Mouse (Mus musculus): Measurements from ENCODE around the gene Crp.

The Crp gene

GRCm38 (mm10) chr1:172697844-172698243 is at the start of gene Crp:
Crp (plus strand) TSS chr1:172698055.
- in situ Hi-C loops (cut with MboI; ENCODE audit: low pct_unique_long_range_greater_than_20kb in 1 of 2, low sequenced_read_pairs in 2 of 2, unreplicated experiment in 1 of 2): no loop called here

GRCm38 (mm10) chr1:172649396-172649795 is 48.5 kb upstream of the Crp start:
- in situ Hi-C loops (cut with MboI; ENCODE audit: low pct_unique_long_range_greater_than_20kb in 1 of 2, low sequenced_read_pairs in 2 of 2, unreplicated experiment in 1 of 2): loop anchor here in 1 of 2 experiments (25.0 kb wide), 1 partner anchor 237 kb away; no protein-coding TSS in a partner anchor

GRCm38 (mm10) chr1:172650519-172651287 is 47.2 kb upstream of the Crp start:
- in situ Hi-C loops (cut with MboI; ENCODE audit: low pct_unique_long_range_greater_than_20kb in 1 of 2, low sequenced_read_pairs in 2 of 2, unreplicated experiment in 1 of 2): loop anchor here in 1 of 2 experiments (10.0 kb wide), 1 partner anchor 54 kb away; no protein-coding TSS in a partner anchor

GRCm38 (mm10) chr1:172651288-172651987 is 46.4 kb upstream of the Crp start:
- in situ Hi-C loops (cut with MboI; ENCODE audit: low pct_unique_long_range_greater_than_20kb in 1 of 2, low sequenced_read_pairs in 2 of 2, unreplicated experiment in 1 of 2): loop anchor here in 1 of 2 experiments (10.0 kb wide), 1 partner anchor 53 kb away; no protein-coding TSS in a partner anchor

- in situ Hi-C loops (cut with MboI; ENCODE audit: low pct_unique_long_range_greater_than_20kb in 1 of 2, low sequenced_read_pairs in 2 of 2, unreplicated experiment in 1 of 2): loop anchor here in 1 of 2 experiments (10.0 kb wide), 1 partner anchor 53 kb away; no protein-coding TSS in a partner anchor
These were observed 45.7 kb upstream of the Crp start for GRCm38 (mm10) chr1:172652040-172652662.

- in situ Hi-C loops (cut with MboI; ENCODE audit: low pct_unique_long_range_greater_than_20kb in 1 of 2, low sequenced_read_pairs in 2 of 2, unreplicated experiment in 1 of 2): loop anchor here in 1 of 2 experiments (10.0 kb wide), 1 partner anchor 51 kb away; no protein-coding TSS in a partner anchor
These were observed 44.0 kb upstream of the Crp start for GRCm38 (mm10) chr1:172653900-172654299.

GRCm38 (mm10) chr1:172657266-172657665 is 40.6 kb upstream of the Crp start:
- in situ Hi-C loops (cut with MboI; ENCODE audit: low pct_unique_long_range_greater_than_20kb in 1 of 2, low sequenced_read_pairs in 2 of 2, unreplicated experiment in 1 of 2): loop anchor here in 1 of 2 experiments (10.0 kb wide), 1 partner anchor 48 kb away; no protein-coding TSS in a partner anchor

- in situ Hi-C loops (cut with MboI; ENCODE audit: low pct_unique_long_range_greater_than_20kb in 1 of 2, low sequenced_read_pairs in 2 of 2, unreplicated experiment in 1 of 2): loop anchor here in 1 of 2 experiments (10.0 kb wide), 1 partner anchor 45 kb away; no protein-coding TSS in a partner anchor
These were observed 38.2 kb upstream of the Crp start for GRCm38 (mm10) chr1:172659688-172660087.

GRCm38 (mm10) chr1:172665457-172665856 is 32.4 kb upstream of the Crp start:
- in situ Hi-C loops (cut with MboI; ENCODE audit: low pct_unique_long_range_greater_than_20kb in 1 of 2, low sequenced_read_pairs in 2 of 2, unreplicated experiment in 1 of 2): no loop called here

- in situ Hi-C loops (cut with MboI; ENCODE audit: low pct_unique_long_range_greater_than_20kb in 1 of 2, low sequenced_read_pairs in 2 of 2, unreplicated experiment in 1 of 2): no loop called here
These were observed 30.3 kb upstream of the Crp start for GRCm38 (mm10) chr1:172667597-172667996.

GRCm38 (mm10) chr1:172670716-172671115 is 27.1 kb upstream of the Crp start:
- in situ Hi-C loops (cut with MboI; ENCODE audit: low pct_unique_long_range_greater_than_20kb in 1 of 2, low sequenced_read_pairs in 2 of 2, unreplicated experiment in 1 of 2): no loop called here

GRCm38 (mm10) chr1:172680742-172681141 is 17.1 kb upstream of the Crp start:
- in situ Hi-C loops (cut with MboI; ENCODE audit: low pct_unique_long_range_greater_than_20kb in 1 of 2, low sequenced_read_pairs in 2 of 2, unreplicated experiment in 1 of 2): no loop called here

- in situ Hi-C loops (cut with MboI; ENCODE audit: low pct_unique_long_range_greater_than_20kb in 1 of 2, low sequenced_read_pairs in 2 of 2, unreplicated experiment in 1 of 2): no loop called here
These were observed 14.3 kb upstream of the Crp start for GRCm38 (mm10) chr1:172683551-172683950.

GRCm38 (mm10) chr1:172683957-172684356 is 13.9 kb upstream of the Crp start:
- in situ Hi-C loops (cut with MboI; ENCODE audit: low pct_unique_long_range_greater_than_20kb in 1 of 2, low sequenced_read_pairs in 2 of 2, unreplicated experiment in 1 of 2): no loop called here

- in situ Hi-C loops (cut with MboI; ENCODE audit: low pct_unique_long_range_greater_than_20kb in 1 of 2, low sequenced_read_pairs in 2 of 2, unreplicated experiment in 1 of 2): no loop called here
These were observed 12.7 kb upstream of the Crp start for GRCm38 (mm10) chr1:172685178-172685577.

- in situ Hi-C loops (cut with MboI; ENCODE audit: low pct_unique_long_range_greater_than_20kb in 1 of 2, low sequenced_read_pairs in 2 of 2, unreplicated experiment in 1 of 2): no loop called here
These were observed 433 bp upstream of the Crp start for GRCm38 (mm10) chr1:172697422-172697821.

- in situ Hi-C loops (cut with MboI; ENCODE audit: low pct_unique_long_range_greater_than_20kb in 1 of 2, low sequenced_read_pairs in 2 of 2, unreplicated experiment in 1 of 2): loop anchor here in 1 of 2 experiments (10.0 kb wide), 1 partner anchor 46 kb away; no protein-coding TSS in a partner anchor
These were observed 3.0 kb downstream of the Crp start for GRCm38 (mm10) chr1:172700814-172701213.

GRCm38 (mm10) chr1:172701381-172701780 is 3.5 kb downstream of the Crp start:
- in situ Hi-C loops (cut with MboI; ENCODE audit: low pct_unique_long_range_greater_than_20kb in 1 of 2, low sequenced_read_pairs in 2 of 2, unreplicated experiment in 1 of 2): loop anchor here in 1 of 2 experiments (10.0 kb wide), 1 partner anchor 47 kb away; no protein-coding TSS in a partner anchor

All from mouse embryonic stem cell (cell line).